In genomic region chr2:91932160-91932711, GRCm38 (mm10) we compare ENCODE assay signal across 8 mouse cellular contexts. TPM values are rescaled to one million over a fixed set of nuclear protein-coding genes. Genes with fewer than 3 reads are reported as not detected.
DNase-seq lines count a peak whose midpoint lies in the region; ATAC-seq and TF ChIP-seq lines count a peak whose summit lies in the region.

Mdk (minus strand) TSS chr2:91932297.

- H3K9ac ChIP-seq in lung, embryonic 14.5 days = peak within 1 kb of the TSS; percentile 96
- H3K9ac ChIP-seq in forebrain, embryonic 12.5 days = peak within 1 kb of the TSS; percentile 95
- peak within 1 kb of the TSS; percentile 72 for H3K9ac ChIP-seq in midbrain, embryonic 14.5 days (replicated peaks; ENCODE audit: low read length)

- H3K36me3 ChIP-seq in lung, embryonic 14.5 days (ENCODE audit: insufficient read depth) = peaks cover 54% of the 10 kb centered on the region
- peaks cover 40% of the 10 kb centered on the region for H3K36me3 ChIP-seq in forebrain, embryonic 12.5 days (replicated peaks)
- peaks cover 24% of the 10 kb centered on the region for H3K36me3 ChIP-seq in midbrain, embryonic 14.5 days (ENCODE audit: control insufficient read depth, insufficient read depth, low read length)

- no peak for TF ChIP-seq CTCF in lung, embryonic 14.5 days (IDR thresholded peaks at IDR 0.05; ENCODE audit: low read depth)

- H3K4me1 ChIP-seq in lung, embryonic 14.5 days (ENCODE audit: insufficient read depth) = peaks cover 11% of the 10 kb centered on the region
- peaks cover 57% of the 10 kb centered on the region for H3K4me1 ChIP-seq in forebrain, embryonic 12.5 days
- peaks cover 25% of the 10 kb centered on the region for H3K4me1 ChIP-seq in midbrain, embryonic 14.5 days (ENCODE audit: control insufficient read depth, insufficient read depth, low read length)

- no peaks in the 10 kb centered on the region for H3K27me3 ChIP-seq in lung, embryonic 14.5 days (ENCODE audit: insufficient read depth, low read length)
- H3K27me3 ChIP-seq in forebrain, embryonic 12.5 days = peaks cover 7% of the 10 kb centered on the region; the same call in 1 of the 2 replicates
- no peaks in the 10 kb centered on the region for H3K27me3 ChIP-seq in midbrain, embryonic 14.5 days (ENCODE audit: control insufficient read depth, insufficient read depth, low read length)

- H3K4me3 ChIP-seq in lung, embryonic 14.5 days (ENCODE audit: low read depth, low read length) = peak within 1 kb of the TSS; percentile 77
- peak within 1 kb of the TSS; percentile 77 for H3K4me3 ChIP-seq in forebrain, embryonic 12.5 days (replicated peaks)
- H3K4me3 ChIP-seq in midbrain, embryonic 14.5 days (replicated peaks; ENCODE audit: low read depth, low read length) = peak within 1 kb of the TSS; percentile 52

- H3K9me3 ChIP-seq in lung, embryonic 14.5 days (ENCODE audit: low read depth, low read length) = no peaks in the 10 kb centered on the region
- H3K9me3 ChIP-seq in forebrain, embryonic 12.5 days = no peaks in the 10 kb centered on the region
- H3K9me3 ChIP-seq in midbrain, embryonic 14.5 days (ENCODE audit: control insufficient read depth, low read length) = no peaks in the 10 kb centered on the region

- peak within 1 kb of the TSS; percentile 98 for H3K27ac ChIP-seq in lung, embryonic 14.5 days (ENCODE audit: low read depth)
- H3K27ac ChIP-seq in forebrain, embryonic 12.5 days = peak within 1 kb of the TSS; percentile 94
- peak within 1 kb of the TSS; percentile 88 for H3K27ac ChIP-seq in midbrain, embryonic 14.5 days (replicated peaks; ENCODE audit: low read depth, low read length)

- ATAC-seq in lung, embryonic 14.5 days (ENCODE audit: insufficient read depth) = 0 out of 2 replicates have a peak, but pooled peaks have one; percentile 0
- ATAC-seq in forebrain, embryonic 12.5 days (ENCODE audit: low FRiP score) = peak; percentile 15; the same call in 1 of the 2 replicates
- peak; percentile 9; the same call in 1 of the 2 replicates for ATAC-seq in midbrain, embryonic 14.5 days (ENCODE audit: low FRiP score, low TSS enrichment)
- ATAC-seq in frontal cortex, adult (ENCODE audit: low TSS enrichment) = no peak

- DNase-seq in adrenal gland, postnatal 10 days = no peak
- no peak for DNase-seq in adrenal gland, adult 2 months
- peak; percentile 67 for DNase-seq in lung, embryonic 14.5 days
- DNase-seq in lung, postnatal 25 days (ENCODE audit: low spot score) = no peak
- DNase-seq in layer of hippocampus, postnatal 25 days (ENCODE audit: extremely low spot score in 1 of 2, low spot score in 1 of 2) = no peak
- peak; percentile 48 for DNase-seq in midbrain, embryonic 14.5 days

- WGBS in lung, embryonic 14.5 days = 3% methylated on average over 16 of the region's 16 CpGs
- 2% methylated on average over 16 of the region's 16 CpGs for WGBS in forebrain, embryonic 12.5 days
- WGBS in midbrain, embryonic 14.5 days = 2% methylated on average over 16 of the region's 16 CpGs

- peak within 1 kb of the TSS; percentile 90 for H3K4me2 ChIP-seq in lung, embryonic 14.5 days
- peak within 1 kb of the TSS; percentile 82 for H3K4me2 ChIP-seq in forebrain, embryonic 12.5 days
- H3K4me2 ChIP-seq in midbrain, embryonic 14.5 days (ENCODE audit: low read length) = peak within 1 kb of the TSS; percentile 74

RNA-seq across cellular contexts. Expression of gene Mdk, which starts in this region (rescaled TPM):
- 10 to 100 TPM; 30.8 to 36.7 TPM for total RNA-seq in adrenal gland, postnatal 10 days (2021)
- 1 to 10 TPM; 6.0 to 8.0 TPM for total RNA-seq in adrenal gland, adult 2 months (2021)
- 1.3 and 2.1 TPM in 2 replicates for polyA plus RNA-seq in adrenal gland, adult 2 months (2012; rRNA removed)
- polyA plus RNA-seq in lung, embryonic 14.5 days (2014; fragmentation: Nextera tagmentation; extraction: Ambion mirVana) = 1,044 and 1,097 TPM in 2 replicates
- polyA plus RNA-seq in forebrain, embryonic 12.5 days (2016; fragmentation: Nextera tagmentation; extraction: Ambion mirVana) = 834 and 889 TPM in 2 replicates
- total RNA-seq in layer of hippocampus, postnatal 25 days (2021) = 10 to 100 TPM; 25.5 to 33.2 TPM
- 131 and 196 TPM in 2 replicates for polyA plus RNA-seq in midbrain, embryonic 14.5 days (2014; fragmentation: Nextera tagmentation; extraction: Ambion mirVana)

Comparison
In these comparisons a context has a peak if more than half of its experiments do, and no peak if none do; other contexts are left out.
1. RNA of gene Mdk (polyA plus RNA-seq): 1,044 to 1,097 TPM in lung, embryonic 14.5 days, 834 to 889 TPM in forebrain, embryonic 12.5 days and 131 to 196 TPM in midbrain, embryonic 14.5 days; 1.3 to 2.1 TPM in adrenal gland, adult 2 months; every median in the first group is over 10 times any median in the second.
2. DNase-seq: peak in lung, embryonic 14.5 days (single experiment) and midbrain, embryonic 14.5 days (single experiment); none in adrenal gland, postnatal 10 days (single experiment), adrenal gland, adult 2 months (single experiment), lung, postnatal 25 days (single experiment) and layer of hippocampus, postnatal 25 days (0 of 2).
3. Peak in every context shown above with its lines, with median percentiles within 50 percentile points of each other: H3K27ac ChIP-seq, H3K4me2 ChIP-seq, H3K4me3 ChIP-seq and H3K9ac ChIP-seq.